Mouse (Mus musculus): ENCODE results near the gene Car15.

DNA sequence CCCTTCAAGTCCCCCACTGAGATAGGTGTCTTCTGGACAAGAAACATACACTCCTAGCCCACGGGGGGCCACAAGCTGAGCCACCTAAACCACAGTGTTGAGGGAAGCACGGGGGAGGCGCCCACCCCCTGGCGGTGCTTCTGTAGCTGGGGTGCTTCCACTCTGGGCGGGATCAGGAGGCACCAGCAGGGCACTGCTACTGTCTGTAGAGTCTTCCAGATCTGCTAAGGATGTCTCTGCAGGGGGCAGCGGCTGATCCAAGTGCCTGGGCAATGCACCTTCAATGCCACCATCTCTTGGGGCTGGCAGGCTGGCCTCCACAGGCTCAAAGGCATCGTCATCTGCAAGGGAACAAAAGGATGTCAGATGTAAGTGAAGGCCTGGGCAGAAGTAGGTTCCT is 4.3 kb upstream of the Car15 start:
- no peak for TF ChIP-seq CTCF (IDR thresholded peaks at IDR 0.05; ENCODE audit: control insufficient read depth, insufficient read depth, insufficient replicate concordance, low read depth, low read length)
- TF ChIP-seq POLR2A (IDR thresholded peaks at IDR 0.05; ENCODE audit: control insufficient read depth, low read depth, low read length) = no peak
